Mouse (Mus musculus) hindbrain, embryonic 10.5 days (tissue): ENCODE results near the gene Ugt1a2. TPM values are rescaled to one million over a fixed set of nuclear protein-coding genes. Genes with fewer than 3 reads are reported as not detected.

ENCODE experiments used
- DNase-seq: peaks from one replicate; pipeline ENCODE4 v3.0.0-alpha.2; 2017; ENCODE audit warnings: low spot score
- H3K27ac ChIP-seq: fragments of 300-500 bp; sonication (generic); 2 replicates; pipeline ENCODE4 v1.5.1; 2016; ENCODE audit warnings: mild to moderate bottlenecking, moderate library complexity
- H3K27me3 ChIP-seq: fragments of 300-500 bp; sonication (generic); 2 replicates; pipeline ENCODE4 v1.6.1; 2016; ENCODE audit warnings: mild to moderate bottlenecking; ENCODE audit not compliant: poor library complexity, insufficient read depth, severe bottlenecking
- H3K36me3 ChIP-seq: fragments of 300-500 bp; sonication (generic); 2 replicates; pipeline ENCODE4 v1.6.1; 2016; ENCODE audit warnings: mild to moderate bottlenecking, moderate library complexity
- H3K4me1 ChIP-seq: fragments of 300-500 bp; sonication (generic); replicated peaks from 2 replicates; pipeline ENCODE4 v1.6.1; 2016; ENCODE audit warnings: mild to moderate bottlenecking
- H3K4me3 ChIP-seq: fragments of 300-500 bp; sonication (generic); 2 replicates; pipeline ENCODE4 v1.5.1; 2016; ENCODE audit warnings: mild to moderate bottlenecking, moderate library complexity
- H3K9me3 ChIP-seq: fragments of 300-500 bp; sonication (generic); 2 replicates; pipeline ENCODE4 v1.6.1; 2016; ENCODE audit warnings: mild to moderate bottlenecking, moderate library complexity
- WGBS: fragments of 180-500 bp; shearing (Covaris S2); methylation state at CpG from one replicate; pipeline ENCODE4 v1.1.7; 2016; 5-methylcytosine and 5-hydroxymethylcytosine counted together
- polyA plus RNA-seq: library from polyadenylated mRNA; unstranded; fragments of >200 nt; fragmentation: Nextera tagmentation; extraction: Ambion mirVana; gene quantifications from 2 replicates; pipeline ENCODE4 v1.2.1, GENCODE M21; 2016

Gene Ugt1a2
- polyA plus RNA-seq, 1 experiment from 2014 or later, result not detected

GRCm38 (mm10) chr1:88212341-88213045 is 12.1 kb downstream of the Ugt1a2 start:
- Histone ChIP-seq H3K4me1 (no peaks in the 10 kb centered on the region), H3K36me3 (no peaks in the 10 kb centered on the region), H3K27me3 (no peaks in the 10 kb centered on the region), H3K4me3 (no peak overlapping the region), H3K9me3 (peaks cover 53% of the 10 kb centered on the region), H3K27ac (no peak overlapping the region)
- peak; percentile 5 for DNase-seq
- 64% methylated on average over 8 of the region's 8 CpGs for WGBS

- no peak for DNase-seq
- WGBS, result 84% methylated on average over 1 of the region's 1 CpGs
- H3K9me3 ChIP-seq, result peaks cover 53% of the 10 kb centered on the region
Observed at GRCm38 (mm10) chr1:88213061-88213460, 12.7 kb downstream of the Ugt1a2 start.

DNA sequence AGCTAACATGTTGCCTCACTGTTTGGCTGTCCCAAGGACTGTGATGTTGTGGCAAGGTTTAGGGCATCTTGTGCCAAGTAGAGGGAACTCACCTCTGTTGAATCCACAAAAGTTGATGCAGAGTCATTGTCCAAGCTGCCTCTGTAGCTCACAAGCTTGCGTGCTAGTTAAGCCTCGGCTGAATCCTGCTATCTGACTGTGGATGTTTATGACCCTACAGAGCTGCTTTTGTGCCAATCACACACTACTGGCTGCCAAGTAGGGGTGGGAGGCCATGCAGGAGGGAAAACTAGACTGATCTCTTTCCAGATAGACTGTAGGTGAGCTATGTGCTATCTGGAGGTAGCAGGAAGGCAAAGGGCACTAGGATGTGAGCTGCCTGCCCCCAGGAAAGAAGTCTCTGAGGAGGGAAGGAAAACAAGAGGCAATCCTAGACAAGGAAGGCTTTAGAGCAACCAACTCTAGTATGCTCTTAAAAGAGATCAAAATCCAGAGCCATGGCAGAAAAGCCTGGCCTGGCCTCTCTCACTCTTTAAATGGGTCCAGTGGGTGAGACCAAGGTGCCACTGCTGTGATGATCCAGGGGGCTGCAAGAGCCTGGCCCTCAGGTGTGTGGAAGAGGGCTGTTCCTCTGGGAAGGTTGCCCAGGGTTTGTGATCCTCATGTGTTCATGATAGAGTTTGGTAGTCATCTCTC is 13.5 kb downstream of the Ugt1a2 start:
- no peaks in the 10 kb centered on the region for H3K36me3 ChIP-seq
- 83% methylated on average over 2 of the region's 2 CpGs for WGBS
- no peaks in the 10 kb centered on the region for H3K4me1 ChIP-seq
- peaks cover 53% of the 10 kb centered on the region for H3K9me3 ChIP-seq
- H3K27me3 ChIP-seq, result no peaks in the 10 kb centered on the region
- peak; percentile 10 for DNase-seq
- H3K4me3 ChIP-seq, result no peak overlapping the region
- H3K27ac ChIP-seq, result no peak overlapping the region

More at GRCm38 (mm10) chr1:88213061-88213460, 12.7 kb downstream of the Ugt1a2 start:
- Histone ChIP-seq H3K4me1 (no peaks in the 10 kb centered on the region), H3K27me3 (no peaks in the 10 kb centered on the region), H3K27ac (no peak overlapping the region), H3K36me3 (no peaks in the 10 kb centered on the region), H3K4me3 (no peak overlapping the region)

DNA sequence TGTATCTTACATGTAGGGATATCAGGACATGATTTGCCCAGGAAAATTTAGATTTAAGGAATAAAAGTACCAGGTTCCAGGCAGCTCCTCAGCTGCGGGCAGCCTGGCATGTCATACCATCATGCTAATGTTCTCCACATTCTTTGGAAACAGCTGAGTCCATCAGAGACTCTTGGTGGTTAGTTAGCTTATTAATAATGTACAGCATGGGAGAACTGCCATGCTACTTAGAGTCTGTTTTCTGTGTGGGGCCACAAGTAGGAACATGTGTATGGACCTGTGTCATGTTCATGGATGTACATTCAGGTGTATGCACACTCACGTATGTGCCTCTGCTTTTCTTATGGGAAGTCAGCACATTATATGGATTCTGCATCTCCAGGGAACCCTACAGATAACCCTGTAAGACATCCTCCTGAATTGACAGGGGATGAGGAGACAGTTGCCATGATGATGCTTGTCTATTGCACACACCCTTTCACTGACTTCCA is 14.1 kb downstream of the Ugt1a2 start:
- H3K36me3 ChIP-seq, result no peaks in the 10 kb centered on the region
- H3K9me3 ChIP-seq, result peaks cover 53% of the 10 kb centered on the region
- no peak for DNase-seq
- H3K27me3 ChIP-seq, result no peaks in the 10 kb centered on the region
- WGBS, result 81% methylated on average over 2 of the region's 2 CpGs
- H3K4me1 ChIP-seq, result no peaks in the 10 kb centered on the region
- H3K27ac ChIP-seq, result no peak overlapping the region
- H3K4me3 ChIP-seq, result no peak overlapping the region

GRCm38 (mm10) chr1:88215466-88216380 is 15.3 kb downstream of the Ugt1a2 start:
- no peaks in the 10 kb centered on the region for H3K27me3 ChIP-seq
- H3K4me3 ChIP-seq, result no peak overlapping the region
- H3K27ac ChIP-seq, result no peak overlapping the region
- DNase-seq, result no peak
- no peaks in the 10 kb centered on the region for H3K4me1 ChIP-seq
- 71% methylated on average over 10 of the region's 10 CpGs for WGBS
- H3K9me3 ChIP-seq, result peaks cover 50% of the 10 kb centered on the region
- H3K36me3 ChIP-seq, result no peaks in the 10 kb centered on the region

GRCm38 (mm10) chr1:88216551-88216950 is 16.1 kb downstream of the Ugt1a2 start:
- no peak overlapping the region for H3K4me3 ChIP-seq
- no peak overlapping the region for H3K27ac ChIP-seq
- DNase-seq, result peak; percentile 9
- no peaks in the 10 kb centered on the region for H3K27me3 ChIP-seq
- no peaks in the 10 kb centered on the region for H3K36me3 ChIP-seq
- 61% methylated on average over 2 of the region's 2 CpGs for whole genome bisulfite sequencing
- peaks cover 47% of the 10 kb centered on the region for H3K9me3 ChIP-seq
- no peaks in the 10 kb centered on the region for H3K4me1 ChIP-seq

DNA sequence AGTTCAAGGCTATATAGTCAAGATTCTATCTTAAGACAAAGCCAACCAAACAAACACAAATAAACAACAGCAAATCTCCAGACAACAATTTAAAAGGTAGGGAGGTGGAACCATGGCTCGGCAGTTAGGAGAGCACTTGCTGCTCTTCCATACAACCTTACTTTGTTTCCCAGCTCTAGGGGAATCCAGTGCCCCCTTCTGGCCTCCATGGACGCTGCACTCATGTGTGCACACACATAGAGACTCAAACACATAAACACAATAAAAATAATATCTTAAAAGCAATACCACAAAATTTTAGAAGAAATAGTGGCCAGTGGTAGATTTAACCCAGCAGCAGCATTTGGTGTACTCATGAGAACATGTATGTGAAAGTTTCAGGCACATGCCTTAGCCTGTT is 16.7 kb downstream of the Ugt1a2 start:
- DNase-seq, result no peak
- H3K9me3 ChIP-seq, result peaks cover 41% of the 10 kb centered on the region
- no peak overlapping the region for H3K4me3 ChIP-seq
- no peaks in the 10 kb centered on the region for H3K36me3 ChIP-seq
- no peaks in the 10 kb centered on the region for H3K4me1 ChIP-seq
- no peaks in the 10 kb centered on the region for H3K27me3 ChIP-seq
- WGBS, result 66% methylated on average over 2 of the region's 2 CpGs
- no peak overlapping the region for H3K27ac ChIP-seq

GRCm38 (mm10) chr1:88217576-88217975 is 17.2 kb downstream of the Ugt1a2 start:
- 43% methylated on average over 3 of the region's 3 CpGs for WGBS
- H3K27me3 ChIP-seq, result no peaks in the 10 kb centered on the region
- H3K9me3 ChIP-seq, result peaks cover 37% of the 10 kb centered on the region
- no peak overlapping the region for H3K4me3 ChIP-seq
- H3K27ac ChIP-seq, result no peak overlapping the region
- H3K4me1 ChIP-seq, result no peaks in the 10 kb centered on the region
- DNase-seq, result no peak
- no peaks in the 10 kb centered on the region for H3K36me3 ChIP-seq

- Histone ChIP-seq H3K9me3 (peaks cover 32% of the 10 kb centered on the region), H3K4me1 (no peaks in the 10 kb centered on the region), H3K27ac (no peak overlapping the region), H3K4me3 (no peak overlapping the region), H3K27me3 (no peaks in the 10 kb centered on the region), H3K36me3 (no peaks in the 10 kb centered on the region)
- WGBS, result 75% methylated on average over 9 of the region's 9 CpGs
- DNase-seq, result peak; percentile 20
Observed at GRCm38 (mm10) chr1:88218051-88218450, 17.6 kb downstream of the Ugt1a2 start.

- no peaks in the 10 kb centered on the region for H3K36me3 ChIP-seq
- no peak overlapping the region for H3K27ac ChIP-seq
- WGBS, result 49% methylated on average over 4 of the region's 4 CpGs
- no peaks in the 10 kb centered on the region for H3K27me3 ChIP-seq
- H3K4me1 ChIP-seq, result no peaks in the 10 kb centered on the region
- DNase-seq, result no peak
- peaks cover 27% of the 10 kb centered on the region for H3K9me3 ChIP-seq
- H3K4me3 ChIP-seq, result no peak overlapping the region
Observed at GRCm38 (mm10) chr1:88218591-88218990, 18.2 kb downstream of the Ugt1a2 start.

GRCm38 (mm10) chr1:88219054-88219453 is 18.7 kb downstream of the Ugt1a2 start:
- Histone ChIP-seq H3K36me3 (no peaks in the 10 kb centered on the region), H3K27ac (no peak overlapping the region), H3K9me3 (peaks cover 22% of the 10 kb centered on the region), H3K27me3 (no peaks in the 10 kb centered on the region), H3K4me1 (no peaks in the 10 kb centered on the region), H3K4me3 (no peak overlapping the region)
- no peak for DNase-seq
- WGBS, result 20% methylated on average over 1 of the region's 1 CpGs

DNA sequence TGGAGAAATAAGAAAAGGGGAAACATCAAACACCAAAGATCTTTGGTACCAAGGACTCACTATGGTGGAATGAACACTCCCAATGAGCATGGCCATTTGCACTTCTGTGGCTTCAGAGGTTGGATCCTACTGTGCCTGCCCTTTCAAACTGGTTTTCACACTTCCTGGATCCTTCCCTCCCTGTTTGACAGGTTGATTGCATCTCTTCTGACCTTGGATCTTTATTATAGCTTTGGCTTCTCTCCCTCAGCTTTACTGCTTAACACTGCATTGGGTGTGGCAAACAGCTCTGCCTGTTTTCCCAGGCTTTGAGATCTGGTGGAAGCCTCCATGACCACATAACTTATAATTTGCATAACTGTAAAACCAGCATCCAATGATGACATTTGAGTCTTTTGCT is 19.9 kb downstream of the Ugt1a2 start:
- Histone ChIP-seq H3K27ac (no peak overlapping the region), H3K27me3 (no peaks in the 10 kb centered on the region), H3K4me1 (no peaks in the 10 kb centered on the region), H3K4me3 (no peak overlapping the region), H3K36me3 (no peaks in the 10 kb centered on the region), H3K9me3 (peaks cover 10% of the 10 kb centered on the region)
- DNase-seq, result no peak
